Mouse (Mus musculus): ENCODE data around the gene Ap5s1. TPM values are rescaled to one million over a fixed set of nuclear protein-coding genes. Genes with fewer than 3 reads are reported as not detected.

Ap5s1 gene
- polyA plus RNA-seq, 2 experiments: 26.7 to 29.5 TPM

GRCm38 (mm10) chr2:131233307-131234126 is 26.6 kb downstream of the Ap5s1 start, which contains the start of gene Mavs:
TSS of gene Mavs (plus strand) at chr2:131234063.
- peak; percentile 100 for ATAC-seq (ENCODE audit: low FRiP score, low read depth)
- H3K36me3 ChIP-seq (ENCODE audit: control insufficient read depth, insufficient read depth, low read length): peaks cover 8% of the 10 kb centered on the region

GRCm38 (mm10) chr2:131234127-131234650 is 27.3 kb downstream of the Ap5s1 start:
- peak overlapping the region; percentile 61 for H3K27ac ChIP-seq (replicated peaks; ENCODE audit: low read depth, low read length)
- peak overlapping the region; percentile 81 for H3K9ac ChIP-seq (ENCODE audit: low read depth, low read length, severe bottlenecking)
- no peaks in the 10 kb centered on the region for H3K9me3 ChIP-seq (ENCODE audit: control insufficient read depth, low read length)
- no peaks in the 10 kb centered on the region for H3K27me3 ChIP-seq (ENCODE audit: control insufficient read depth, insufficient read depth, low read length)
- ATAC-seq (ENCODE audit: low FRiP score, low read depth): no peak; the same call in 1 of the 2 replicates
- WGBS: 9% methylated on average over 28 of the region's 28 CpGs
- peaks cover 15% of the 10 kb centered on the region for H3K36me3 ChIP-seq (ENCODE audit: control insufficient read depth, insufficient read depth, low read length)
- TF ChIP-seq POLR2A (IDR thresholded peaks at IDR 0.05; ENCODE audit: borderline replicate concordance, extremely low read depth, insufficient read depth, insufficient read length): 0 out of 2 replicates have a peak, but pooled peaks have one; percentile 51
- peaks cover 14% of the 10 kb centered on the region for H3K4me1 ChIP-seq (ENCODE audit: control insufficient read depth, insufficient read depth, low read length)
- H3K4me2 ChIP-seq (replicated peaks; ENCODE audit: low read depth, low read length, severe bottlenecking): peak overlapping the region; percentile 88
- peak overlapping the region; percentile 64 for H3K4me3 ChIP-seq (replicated peaks; ENCODE audit: low read length)
- no peak for DNase-seq (ENCODE audit: low spot score)

More at GRCm38 (mm10) chr2:131233307-131234126, 26.6 kb downstream of the Ap5s1 start, which contains the start of gene Mavs:
- H3K4me1 ChIP-seq (ENCODE audit: control insufficient read depth, insufficient read depth, low read length): peaks cover 14% of the 10 kb centered on the region
- peak within 1 kb of the TSS; percentile 64 for H3K4me3 ChIP-seq (replicated peaks; ENCODE audit: low read length)
- TF ChIP-seq POLR2A (IDR thresholded peaks at IDR 0.05; ENCODE audit: borderline replicate concordance, extremely low read depth, insufficient read depth, insufficient read length): peak; percentile 80; the same call in 1 of the 2 replicates
- H3K4me2 ChIP-seq (replicated peaks; ENCODE audit: low read depth, low read length, severe bottlenecking): peak within 1 kb of the TSS; percentile 88
- H3K9me3 ChIP-seq (ENCODE audit: control insufficient read depth, low read length): no peaks in the 10 kb centered on the region
- H3K9ac ChIP-seq (ENCODE audit: low read depth, low read length, severe bottlenecking): peak within 1 kb of the TSS; percentile 81
- WGBS: 10% methylated on average over 29 of the region's 29 CpGs
- no peaks in the 10 kb centered on the region for H3K27me3 ChIP-seq (ENCODE audit: control insufficient read depth, insufficient read depth, low read length)
- DNase-seq (ENCODE audit: low spot score): peak; percentile 97
- peak within 1 kb of the TSS; percentile 61 for H3K27ac ChIP-seq (replicated peaks; ENCODE audit: low read depth, low read length)

GRCm38 (mm10) chr2:131234970-131235635 is 28.2 kb downstream of the Ap5s1 start:
- WGBS: 75% methylated on average over 7 of the region's 7 CpGs
- no peaks in the 10 kb centered on the region for H3K9me3 ChIP-seq (ENCODE audit: control insufficient read depth, low read length)

GRCm38 (mm10) chr2:131242180-131242579 is 35.3 kb downstream of the Ap5s1 start:
- ATAC-seq (ENCODE audit: low FRiP score, low read depth) (no peak), DNase-seq (ENCODE audit: low spot score) (no peak)
- Histone ChIP-seq H3K4me2 (replicated peaks; ENCODE audit: low read depth, low read length, severe bottlenecking) (no peak overlapping the region), H3K9ac (ENCODE audit: low read depth, low read length, severe bottlenecking) (no peak overlapping the region), H3K36me3 (ENCODE audit: control insufficient read depth, insufficient read depth, low read length) (peaks cover 86% of the 10 kb centered on the region), H3K4me3 (replicated peaks; ENCODE audit: low read length) (no peak overlapping the region), H3K9me3 (ENCODE audit: control insufficient read depth, low read length) (no peaks in the 10 kb centered on the region), H3K4me1 (ENCODE audit: control insufficient read depth, insufficient read depth, low read length) (no peaks in the 10 kb centered on the region), H3K27ac (replicated peaks; ENCODE audit: low read depth, low read length) (no peak overlapping the region), H3K27me3 (ENCODE audit: control insufficient read depth, insufficient read depth, low read length) (no peaks in the 10 kb centered on the region)
- no peak for TF ChIP-seq POLR2A (IDR thresholded peaks at IDR 0.05; ENCODE audit: borderline replicate concordance, extremely low read depth, insufficient read depth, insufficient read length)

More at GRCm38 (mm10) chr2:131234970-131235635, 28.2 kb downstream of the Ap5s1 start:
- TF ChIP-seq POLR2A (IDR thresholded peaks at IDR 0.05; ENCODE audit: borderline replicate concordance, extremely low read depth, insufficient read depth, insufficient read length): no peak
- Histone ChIP-seq H3K4me2 (replicated peaks; ENCODE audit: low read depth, low read length, severe bottlenecking) (peak overlapping the region; percentile 88), H3K27ac (replicated peaks; ENCODE audit: low read depth, low read length) (no peak overlapping the region), H3K27me3 (ENCODE audit: control insufficient read depth, insufficient read depth, low read length) (no peaks in the 10 kb centered on the region), H3K36me3 (ENCODE audit: control insufficient read depth, insufficient read depth, low read length) (peaks cover 22% of the 10 kb centered on the region), H3K4me3 (replicated peaks; ENCODE audit: low read length) (peak overlapping the region; percentile 64; the same call in 1 of the 2 replicates), H3K9ac (ENCODE audit: low read depth, low read length, severe bottlenecking) (peak overlapping the region; percentile 81; the same call in 1 of the 2 replicates), H3K4me1 (ENCODE audit: control insufficient read depth, insufficient read depth, low read length) (peaks cover 14% of the 10 kb centered on the region)
- ATAC-seq (ENCODE audit: low FRiP score, low read depth) (no peak), DNase-seq (ENCODE audit: low spot score) (no peak)

- no peak for ATAC-seq (ENCODE audit: low FRiP score, low read depth)
- 83% methylated on average over 7 of the region's 7 CpGs for WGBS
These were observed 36.1 kb downstream of the Ap5s1 start for GRCm38 (mm10) chr2:131242929-131243328.

More at GRCm38 (mm10) chr2:131242929-131243328, 36.1 kb downstream of the Ap5s1 start:
- Histone ChIP-seq H3K27me3 (ENCODE audit: control insufficient read depth, insufficient read depth, low read length) (no peaks in the 10 kb centered on the region), H3K9me3 (ENCODE audit: control insufficient read depth, low read length) (no peaks in the 10 kb centered on the region), H3K4me2 (replicated peaks; ENCODE audit: low read depth, low read length, severe bottlenecking) (no peak overlapping the region), H3K27ac (replicated peaks; ENCODE audit: low read depth, low read length) (no peak overlapping the region), H3K4me3 (replicated peaks; ENCODE audit: low read length) (no peak overlapping the region), H3K4me1 (ENCODE audit: control insufficient read depth, insufficient read depth, low read length) (no peaks in the 10 kb centered on the region), H3K36me3 (ENCODE audit: control insufficient read depth, insufficient read depth, low read length) (peaks cover 89% of the 10 kb centered on the region), H3K9ac (ENCODE audit: low read depth, low read length, severe bottlenecking) (no peak overlapping the region)
- TF ChIP-seq POLR2A (IDR thresholded peaks at IDR 0.05; ENCODE audit: borderline replicate concordance, extremely low read depth, insufficient read depth, insufficient read length): no peak
- no peak for DNase-seq (ENCODE audit: low spot score)
